Mouse (Mus musculus) ES-E14 (cell line): ENCODE measurements at regions not wholly inside any gene's neighbourhood (a gene's known extent, or its start where the extent isn't known, plus 50 kb on each side); places are given as distances from the start of the nearest gene placed in this dataset.

Experiments
- CHD2 ChIP-seq: IDR thresholded peaks from 2 replicates; pipeline ENCODE4 v1.6.1; 2014; ENCODE audit warnings: mild to moderate bottlenecking, low read depth, low read length, inconsistent platforms
- HCFC1 ChIP-seq: IDR thresholded peaks from 2 replicates; pipeline ENCODE4 v1.6.1; 2012; ENCODE audit warnings: low read length, inconsistent platforms, borderline replicate concordance; ENCODE audit not compliant: insufficient read depth
- MAFK ChIP-seq: IDR thresholded peaks from 2 replicates; pipeline ENCODE4 v1.6.1; 2014; ENCODE audit warnings: mild to moderate bottlenecking, low read depth, low read length, inconsistent platforms; ENCODE audit not compliant: insufficient read depth
- ZNF384 ChIP-seq: IDR thresholded peaks from 2 replicates; pipeline ENCODE4 v1.6.1; 2012; ENCODE audit warnings: low read depth, low read length, inconsistent platforms

- no peak for TF ChIP-seq CHD2
- no peak for TF ChIP-seq HCFC1
- no peak for TF ChIP-seq MAFK
- TF ChIP-seq ZNF384, result no peak
These were observed 104.1 kb upstream of the Zfp648 start for GRCm38 (mm10) chr1:154096911-154097310.
